Mouse (Mus musculus) E14TG2a.4 (cell line): ENCODE measurements around the gene Abraxas2.

Source experiments
- CTCF ChIP-seq: conservative IDR thresholded peaks from 2 replicates; pipeline ENCODE4 v1.5.1; 2014; ENCODE audit warnings: low read length
- NANOG ChIP-seq: IDR thresholded peaks from 2 replicates; pipeline ENCODE4 v1.6.1; 2014; ENCODE audit warnings: borderline replicate concordance, low read length, mixed read lengths

- no peak for TF ChIP-seq CTCF
- no peak for TF ChIP-seq NANOG
Observed at GRCm38 (mm10) chr7:132921971-132922370, 62.9 kb downstream of the Abraxas2 start.
